10 mouse cellular contexts compared by ENCODE assay signal in genomic region chr17:50025173-50025626, GRCm38 (mm10).
A peak's percentile ranks its signal among the peaks of the same experiment; 100 is the strongest.
DNase-seq lines count a peak whose midpoint lies in the region; ATAC-seq lines count a peak whose summit lies in the region.
"Had no signal": no experiment of that assay in that cellular context is flagged by ENCODE, and none has a peak within 500 bp of the region (broad histone marks: within the 10 kb centered on the region; RNA-seq: fewer than 3 reads in every experiment).

No protein-coding gene starts in this region.

- DNase-seq in gastrocnemius, adult 18-20 months (ENCODE audit: low spot score), result peak; percentile 35
- DNase-seq in gastrocnemius, postnatal 10 days, result no peak
- peak; percentile 81 for DNase-seq in A20 (ENCODE audit: low read depth, low spot score)
- peak; percentile 59 for DNase-seq in lung, postnatal 10 days
- DNase-seq in left cerebral cortex, adult 9 months (ENCODE audit: low spot score in 2 of 2), result no peak
- DNase-seq in yolk sac, embryonic 10.5 days (ENCODE audit: low spot score), result no peak
- DNase-seq in frontal cortex, postnatal 14 days (ENCODE audit: low spot score in 2 of 2), result no peak
- DNase-seq: cerebellum, adult 11 months had no signal

- peak; percentile 57 for ATAC-seq in common myeloid progenitor, adult 5-6 weeks (replicated peaks; ENCODE audit: low read depth, poor library complexity, severe bottlenecking)
- ATAC-seq: forebrain, embryonic 15.5 days had no signal

Comparison
In these comparisons a context has a peak if more than half of its experiments do, and no peak if none do; other contexts are left out.
1. DNase-seq: peak in gastrocnemius, adult 18-20 months (single experiment), A20 (single experiment) and lung, postnatal 10 days (single experiment); none in gastrocnemius, postnatal 10 days (single experiment), left cerebral cortex, adult 9 months (0 of 2), yolk sac, embryonic 10.5 days (single experiment) and frontal cortex, postnatal 14 days (0 of 2).